In the genomic region with DNA sequence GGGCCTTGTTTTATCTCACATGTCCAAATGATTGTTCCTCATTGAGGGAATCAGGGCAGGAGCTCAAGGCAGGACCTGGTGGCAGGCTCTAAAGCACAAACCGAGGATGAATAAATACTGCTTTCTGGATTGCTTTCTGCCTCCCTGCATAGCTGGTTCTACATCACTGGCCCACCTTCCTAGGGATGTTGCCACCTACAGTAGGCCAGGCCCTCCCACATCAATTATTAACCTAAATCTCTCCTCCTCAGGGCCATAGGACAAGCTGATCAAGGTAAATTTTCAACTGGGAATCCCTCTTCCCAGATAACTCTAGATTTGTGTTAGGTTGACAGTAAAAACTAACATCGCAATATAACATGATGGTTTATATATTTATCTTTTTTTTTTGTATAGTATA, we compare ENCODE assay signal across 25 mouse cellular contexts. TPM values are rescaled to one million over a fixed set of nuclear protein-coding genes. Genes with fewer than 3 reads are reported as not detected.
DNase-seq lines count a peak whose midpoint lies in the region; ATAC-seq and TF ChIP-seq lines count a peak whose summit lies in the region.
"Had no signal": no experiment of that assay in that cellular context is flagged by ENCODE, and none has a peak within 500 bp of the region (broad histone marks: within the 10 kb centered on the region; RNA-seq: fewer than 3 reads in every experiment).

No protein-coding gene starts in this region.

- peak; percentile 58 for DNase-seq in kidney, adult 11 months
- DNase-seq in kidney, adult 9 months, result peak; percentile 77
- no peak for DNase-seq in embryonic facial prominence, embryonic 10.5 days (ENCODE audit: low spot score)
- DNase-seq in kidney, postnatal 25 days, result peak; percentile 32 to 63
- no peak for DNase-seq in layer of hippocampus, adult 2 months (ENCODE audit: low spot score in 2 of 2)
- DNase-seq: adrenal gland, adult 2 months; adrenal gland, postnatal 14 days; cerebellum, adult 11 months; cerebellum, adult 2 months; cerebellum, adult 9-11 months; cerebellum, postnatal 25 days; forebrain, postnatal 0 days; gastrocnemius, postnatal 36 days; heart, adult 2 months; heart, postnatal 14 days; heart, postnatal 4 days had no signal

- H3K4me1 ChIP-seq in kidney, embryonic 15.5 days, result peaks cover 24% of the 10 kb centered on the region
- H3K4me1 ChIP-seq in kidney, embryonic 16.5 days (ENCODE audit: insufficient read depth, low read length), result peaks cover 30% of the 10 kb centered on the region
- H3K4me1 ChIP-seq in embryonic facial prominence, embryonic 10.5 days, result peaks cover 27% of the 10 kb centered on the region

- no peaks in the 10 kb centered on the region for H3K9me3 ChIP-seq in kidney, embryonic 15.5 days (replicated peaks)
- H3K9me3 ChIP-seq in kidney, embryonic 16.5 days (ENCODE audit: low read length), result no peaks in the 10 kb centered on the region
- H3K9me3 ChIP-seq in embryonic facial prominence, embryonic 10.5 days, result no peaks in the 10 kb centered on the region
- H3K9me3 ChIP-seq: embryonic facial prominence, embryonic 13.5 days; forebrain, embryonic 13.5 days; heart, embryonic 10.5 days; heart, embryonic 13.5 days had no signal

- no peak overlapping the region for H3K4me2 ChIP-seq in kidney, embryonic 15.5 days
- no peak overlapping the region for H3K4me2 ChIP-seq in kidney, embryonic 16.5 days (replicated peaks; ENCODE audit: low read depth, low read length)
- H3K4me2 ChIP-seq: embryonic facial prominence, embryonic 13.5 days; forebrain, embryonic 13.5 days; heart, embryonic 13.5 days; hindbrain, embryonic 14.5 days had no signal

- no peak for ATAC-seq in kidney, embryonic 15.5 days (replicated peaks; ENCODE audit: low FRiP score)
- ATAC-seq in kidney, embryonic 16.5 days (ENCODE audit: low FRiP score, low TSS enrichment), result no peak
- ATAC-seq: CD4-positive, CD25-positive, alpha-beta regulatory T cell, adult 4 months; forebrain, embryonic 13.5 days; forebrain, postnatal 0 days had no signal

- H3K9ac ChIP-seq in kidney, embryonic 15.5 days, result no peak overlapping the region
- no peak overlapping the region for H3K9ac ChIP-seq in kidney, embryonic 16.5 days (replicated peaks; ENCODE audit: low read length)
- H3K9ac ChIP-seq: embryonic facial prominence, embryonic 13.5 days; forebrain, embryonic 13.5 days; forebrain, postnatal 0 days; heart, embryonic 13.5 days; hindbrain, embryonic 14.5 days had no signal

- H3K36me3 ChIP-seq in kidney, embryonic 15.5 days, result no peaks in the 10 kb centered on the region
- no peaks in the 10 kb centered on the region for H3K36me3 ChIP-seq in kidney, embryonic 16.5 days (ENCODE audit: insufficient read depth, low read length)
- no peaks in the 10 kb centered on the region for H3K36me3 ChIP-seq in embryonic facial prominence, embryonic 10.5 days (replicated peaks)
- H3K36me3 ChIP-seq: embryonic facial prominence, embryonic 13.5 days; heart, embryonic 10.5 days; heart, embryonic 13.5 days had no signal

- no peak overlapping the region for H3K27ac ChIP-seq in kidney, embryonic 15.5 days
- no peak overlapping the region for H3K27ac ChIP-seq in kidney, embryonic 16.5 days (ENCODE audit: low read length)
- H3K27ac ChIP-seq in embryonic facial prominence, embryonic 10.5 days (replicated peaks), result 0 out of 2 replicates have a peak overlapping the region, but pooled peaks have one; percentile 24
- no peak overlapping the region for H3K27ac ChIP-seq in layer of hippocampus, adult 2 months
- H3K27ac ChIP-seq: embryonic facial prominence, embryonic 13.5 days; forebrain, embryonic 13.5 days; heart, adult 2 months; heart, embryonic 10.5 days; heart, embryonic 13.5 days; hindbrain, embryonic 14.5 days had no signal

- H3K4me3 ChIP-seq in kidney, embryonic 15.5 days (replicated peaks), result no peak overlapping the region
- no peak overlapping the region for H3K4me3 ChIP-seq in kidney, embryonic 16.5 days (ENCODE audit: low read length)
- H3K4me3 ChIP-seq in embryonic facial prominence, embryonic 10.5 days, result no peak overlapping the region
- H3K4me3 ChIP-seq in layer of hippocampus, adult 2 months, result no peak overlapping the region
- H3K4me3 ChIP-seq: embryonic facial prominence, embryonic 13.5 days; erythroblast, embryonic 14.5 days; forebrain, embryonic 13.5 days; heart, adult 2 months; heart, embryonic 10.5 days; heart, embryonic 13.5 days had no signal

- no peak for TF ChIP-seq CTCF in layer of hippocampus, adult 2 months (conservative IDR thresholded peaks at IDR 0.05)

- H3K27me3 ChIP-seq in kidney, embryonic 15.5 days, result no peaks in the 10 kb centered on the region
- H3K27me3 ChIP-seq in kidney, embryonic 16.5 days (ENCODE audit: insufficient read depth, low read length), result no peaks in the 10 kb centered on the region
- no peaks in the 10 kb centered on the region for H3K27me3 ChIP-seq in embryonic facial prominence, embryonic 10.5 days (replicated peaks; ENCODE audit: low read depth, poor library complexity, severe bottlenecking)
- H3K27me3 ChIP-seq: embryonic facial prominence, embryonic 13.5 days; forebrain, embryonic 13.5 days; heart, embryonic 13.5 days had no signal

- 84% methylated on average over 2 of the region's 2 CpGs for WGBS in kidney, embryonic 15.5 days
- 73% methylated on average over 2 of the region's 2 CpGs for WGBS in kidney, embryonic 16.5 days
- 88% methylated on average over 2 of the region's 2 CpGs for WGBS in embryonic facial prominence, embryonic 10.5 days

RNA-seq across cellular contexts. Expression of gene Tmpo, which starts 4.6 kb away (rescaled TPM):
- polyA plus RNA-seq in kidney, embryonic 15.5 days (2015; fragmentation: Nextera tagmentation; extraction: Ambion mirVana), result 228 and 250 TPM in 2 replicates
- 191 and 202 TPM in 2 replicates for polyA plus RNA-seq in kidney, embryonic 16.5 days (2015; fragmentation: Nextera tagmentation; extraction: Ambion mirVana)
- 260 and 265 TPM in 2 replicates for polyA plus RNA-seq in embryonic facial prominence, embryonic 10.5 days (2016; fragmentation: Nextera tagmentation; extraction: Ambion mirVana)
- 10 to 100 TPM; 37.5 to 39.7 TPM for total RNA-seq in layer of hippocampus, adult 2 months (2021)

Comparison
In these comparisons a context has a peak if more than half of its experiments do, and no peak if none do; other contexts are left out.
1. DNase-seq: peak in kidney, adult 11 months (single experiment), kidney, adult 9 months (single experiment) and kidney, postnatal 25 days (2 of 2); none in embryonic facial prominence, embryonic 10.5 days (single experiment) and layer of hippocampus, adult 2 months (0 of 2).